Mouse (Mus musculus) C2C12 (cell line): ENCODE data around the gene Def8.

Experiments
- CEBPB ChIP-seq: IDR thresholded peaks from one replicate; pipeline ENCODE4 v1.6.1; 2011; ENCODE audit warnings: low read depth, mild to moderate bottlenecking, control low read depth, moderate library complexity
- CTCF ChIP-seq: IDR thresholded peaks from one replicate; pipeline ENCODE4 v1.5.1; 2011; ENCODE audit not compliant: control insufficient read depth, insufficient read depth, insufficient read length
- FOSL1 ChIP-seq: IDR thresholded peaks from one replicate; pipeline ENCODE4 v1.8.0; 2011; ENCODE audit warnings: mild to moderate bottlenecking, low read length; ENCODE audit not compliant: poor library complexity, insufficient read depth, severe bottlenecking
- MAX ChIP-seq: IDR thresholded peaks from one replicate; pipeline ENCODE4 v1.6.1; 2011; ENCODE audit warnings: mild to moderate bottlenecking, control low read depth
- MYOD1 ChIP-seq: IDR thresholded peaks from one replicate; pipeline ENCODE4 v1.6.1; 2011; ENCODE audit warnings: low read depth; ENCODE audit not compliant: control insufficient read depth, insufficient read length
- MYOG ChIP-seq: IDR thresholded peaks from one replicate; pipeline ENCODE4 v1.6.1; 2011; ENCODE audit not compliant: control insufficient read depth, insufficient read length; ENCODE audit errors: extremely low read depth
- USF1 ChIP-seq: IDR thresholded peaks from one replicate; pipeline ENCODE4 v1.6.1; 2011; ENCODE audit warnings: low read depth, mild to moderate bottlenecking, control low read depth, moderate library complexity

DNA sequence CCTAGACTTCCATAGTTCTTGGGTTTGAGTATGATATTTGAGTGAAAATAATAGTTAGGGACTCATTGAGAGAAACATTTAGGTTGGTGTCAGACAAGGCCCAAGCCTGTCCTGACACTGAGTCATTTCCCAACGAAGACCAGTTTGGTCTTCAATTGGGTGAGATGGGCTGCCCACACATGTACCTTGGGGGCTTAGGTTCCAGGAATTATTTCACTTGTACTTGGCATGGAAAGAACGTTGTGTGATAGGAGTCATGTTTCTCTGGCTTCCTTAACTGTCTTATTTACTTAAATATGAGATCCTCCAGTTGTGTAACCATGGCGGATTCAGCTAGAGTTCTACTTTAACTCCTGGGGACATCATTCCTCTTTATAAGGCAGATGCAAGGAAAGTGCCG, 40.3 kb downstream of the Def8 start:
- TF ChIP-seq CTCF (no peak), CEBPB (no peak), MAX (no peak), USF1 (no peak), FOSL1 (no peak), MYOG (no peak), MYOD1 (no peak)
